Mouse (Mus musculus) urinary bladder, postnatal 4 days (tissue): ENCODE results near the gene Tspan18.

Experiments
- DNase-seq, 2 experiments: peaks; one replicate each; pipeline ENCODE4 v3.0.0; 2021 to 2022; ENCODE audit warnings: low spot score in 2 of 2

Tspan18 gene

DNA sequence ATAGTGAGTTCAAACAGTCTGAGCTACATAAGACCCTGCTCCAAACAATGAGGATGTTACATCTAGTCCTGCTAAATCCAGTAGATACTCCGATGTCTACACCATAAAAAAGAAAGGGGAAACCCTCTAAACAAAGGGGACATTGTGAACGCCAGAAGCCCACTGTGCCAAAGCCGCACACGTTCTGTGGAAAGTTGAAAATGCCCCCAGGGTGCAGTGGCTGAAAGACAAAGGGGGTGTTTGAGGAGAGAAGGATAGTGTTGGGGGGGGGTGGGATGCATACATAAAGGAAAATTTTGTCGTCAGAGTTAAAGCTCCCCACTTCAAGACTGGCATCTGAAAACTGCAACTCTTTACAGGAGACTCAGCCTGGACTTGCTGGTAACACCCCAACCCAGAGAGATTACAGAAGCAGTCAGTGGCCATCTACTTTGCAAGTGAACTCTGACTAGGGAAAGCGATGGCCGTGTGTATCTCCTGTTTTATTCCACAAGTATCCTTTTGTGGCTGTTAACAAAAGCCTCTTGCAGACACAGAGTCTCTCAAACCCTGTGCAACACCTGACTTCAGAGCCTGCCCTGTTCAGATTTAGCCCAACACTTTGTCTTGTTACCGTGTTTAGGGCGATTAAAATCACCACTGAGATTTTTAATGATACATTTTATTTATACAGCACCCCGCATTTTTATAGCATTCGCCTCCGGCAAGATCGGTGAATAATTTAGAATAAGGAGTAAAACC is 42.9 kb downstream of the Tspan18 start:
- no peak for DNase-seq

DNA sequence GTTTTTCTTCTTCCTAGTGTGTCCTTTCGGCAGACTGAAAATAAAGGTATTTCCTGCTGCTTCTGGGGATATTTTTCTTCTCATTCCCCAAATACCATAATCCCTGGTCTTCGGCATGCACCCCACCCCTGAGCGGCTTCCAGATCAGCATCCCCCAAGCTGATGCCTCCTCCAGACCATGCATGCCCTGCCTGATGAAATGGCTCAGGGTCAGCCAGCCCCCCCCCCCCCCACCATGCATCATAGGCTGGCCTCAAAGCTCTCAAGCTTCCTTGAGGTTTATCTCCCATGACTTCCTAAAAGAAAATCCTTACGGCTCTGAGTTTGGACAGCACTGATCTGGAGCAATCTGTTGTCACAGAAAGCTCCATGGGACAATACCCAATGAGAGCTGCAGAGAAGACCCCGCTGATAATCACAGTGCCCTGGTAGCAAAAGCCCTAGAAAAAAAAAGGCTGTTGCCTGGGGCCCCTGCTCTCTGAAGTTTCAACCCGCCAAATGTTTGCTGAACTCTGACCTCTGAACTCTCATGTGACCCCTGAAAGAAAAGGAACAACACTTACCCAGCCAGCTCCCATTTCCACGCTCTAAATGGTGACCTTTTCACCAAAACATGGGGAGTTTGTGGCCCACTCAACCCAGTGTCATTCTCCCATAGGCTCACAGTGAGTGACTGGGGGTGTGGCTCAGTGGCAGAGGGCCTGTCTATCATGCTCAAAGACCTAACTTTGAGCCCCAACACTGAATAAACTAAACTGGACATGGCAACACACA is 43.8 kb downstream of the Tspan18 start:
- DNase-seq, result no peak

DNA sequence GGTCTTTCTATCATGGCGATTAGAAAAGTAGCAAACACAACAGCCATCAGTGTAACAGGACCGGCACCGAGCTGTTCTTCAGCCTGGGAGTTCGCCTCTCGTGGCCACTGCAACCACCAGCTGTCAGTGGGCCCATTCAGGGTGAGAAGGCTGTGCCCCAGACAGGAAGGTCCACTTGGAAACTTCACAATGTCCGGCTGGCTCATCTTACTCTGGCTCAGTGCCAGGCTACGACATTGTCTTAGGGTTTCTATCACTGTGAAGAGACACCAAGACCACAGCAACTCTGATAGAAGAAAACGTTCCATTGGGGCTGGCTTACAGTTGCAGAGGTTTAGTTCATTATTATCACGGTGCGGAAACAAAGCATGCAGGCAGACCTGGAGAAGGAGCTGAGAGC is 45.1 kb downstream of the Tspan18 start:
- no peak for DNase-seq

DNA sequence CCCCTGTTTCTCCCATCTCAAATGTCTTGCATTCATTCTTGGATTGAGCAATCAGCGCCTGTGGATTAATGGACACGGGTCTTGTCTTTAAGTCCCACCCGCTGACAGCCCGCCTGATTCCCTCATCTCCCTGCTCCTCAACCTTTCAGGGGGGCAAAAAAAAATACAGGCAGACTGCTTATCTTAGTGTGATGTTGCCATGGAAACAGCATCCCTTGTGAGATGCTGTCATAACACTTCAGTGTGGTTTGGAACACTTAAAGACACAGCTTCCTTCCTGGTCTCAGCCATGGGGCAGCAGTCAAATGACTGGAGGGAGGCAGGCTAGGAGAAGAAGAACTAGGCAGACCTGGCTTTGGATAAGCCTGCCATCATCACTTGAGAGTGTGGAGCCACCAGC is 47.0 kb downstream of the Tspan18 start:
- DNase-seq, result no peak

DNA sequence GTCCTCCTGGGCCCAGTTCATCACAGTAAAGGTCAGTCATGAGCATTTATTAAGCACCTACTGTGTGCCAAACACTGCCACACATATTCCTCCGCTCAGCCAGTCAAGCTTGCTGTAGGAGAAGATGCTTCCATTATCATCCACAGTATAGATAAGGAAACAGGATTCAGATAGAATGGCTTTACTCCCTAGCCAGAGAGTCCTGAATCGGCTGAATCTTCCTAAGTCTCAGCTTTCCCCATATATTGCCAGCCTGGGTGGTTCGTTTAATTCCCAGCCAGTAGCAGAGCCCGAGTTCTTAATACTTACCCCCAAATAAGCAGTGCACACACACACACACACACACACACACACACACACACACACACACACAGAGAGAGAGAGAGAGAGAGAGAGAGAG is 47.6 kb downstream of the Tspan18 start:
- DNase-seq, result no peak

DNA sequence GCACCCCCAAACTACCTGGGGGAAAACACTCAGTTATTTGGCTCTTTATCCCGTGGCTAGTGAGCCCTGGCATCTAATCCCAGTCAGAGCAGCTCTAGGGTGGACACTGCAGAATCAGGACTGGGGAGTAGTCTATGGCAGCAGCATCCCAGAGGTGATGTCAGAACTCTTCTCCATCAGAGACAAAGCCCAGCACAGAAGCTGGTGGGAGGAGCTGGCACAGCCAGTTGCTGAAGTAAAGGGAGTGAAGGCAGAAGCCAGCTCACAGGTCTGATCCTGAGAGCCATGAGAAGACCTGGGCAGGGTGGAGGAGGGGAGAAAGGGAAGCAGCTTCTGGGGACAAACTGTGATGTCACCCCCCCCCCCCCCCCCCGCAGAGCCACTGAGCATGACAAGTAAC is 48.0 kb downstream of the Tspan18 start:
- DNase-seq, result no peak

DNA sequence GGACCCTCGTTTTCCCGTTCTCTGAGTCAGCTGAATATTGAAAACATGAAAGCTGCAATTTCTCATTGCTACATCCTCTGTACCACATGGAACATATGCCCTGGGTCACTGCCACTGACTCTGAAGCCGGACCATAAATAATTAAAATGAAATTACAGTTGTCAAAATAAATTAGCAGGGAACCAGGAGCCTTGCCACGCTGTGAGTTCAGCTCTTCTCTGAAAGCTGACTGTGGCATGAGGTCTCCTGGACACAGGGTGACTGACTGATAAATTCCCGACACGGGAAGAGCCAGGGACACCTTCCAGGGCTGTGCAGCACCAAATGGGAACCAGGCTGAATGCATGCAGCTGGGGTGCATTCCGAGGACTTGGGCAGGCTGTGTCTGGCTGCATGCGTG is 48.5 kb downstream of the Tspan18 start:
- no peak for DNase-seq

DNA sequence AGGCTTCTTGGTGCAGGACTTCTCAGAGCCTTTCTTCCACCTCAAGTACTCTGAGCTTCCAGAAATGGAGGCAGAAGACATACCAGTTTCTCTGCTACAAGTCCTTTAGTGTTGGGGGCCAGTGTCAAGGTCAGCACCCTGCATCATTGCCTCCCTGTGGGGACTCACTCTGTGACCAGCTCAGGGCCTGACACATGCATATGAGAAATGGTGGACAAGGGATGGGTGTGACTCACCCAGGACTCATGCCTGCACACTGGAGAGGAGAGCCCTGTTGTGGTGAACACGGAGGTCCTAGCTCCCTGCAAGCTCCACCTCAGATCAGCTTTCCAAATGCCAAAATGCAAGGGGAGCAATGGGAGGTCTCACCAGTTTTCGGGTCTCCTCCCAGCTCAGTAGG is 49.7 kb downstream of the Tspan18 start:
- DNase-seq, result no peak

DNA sequence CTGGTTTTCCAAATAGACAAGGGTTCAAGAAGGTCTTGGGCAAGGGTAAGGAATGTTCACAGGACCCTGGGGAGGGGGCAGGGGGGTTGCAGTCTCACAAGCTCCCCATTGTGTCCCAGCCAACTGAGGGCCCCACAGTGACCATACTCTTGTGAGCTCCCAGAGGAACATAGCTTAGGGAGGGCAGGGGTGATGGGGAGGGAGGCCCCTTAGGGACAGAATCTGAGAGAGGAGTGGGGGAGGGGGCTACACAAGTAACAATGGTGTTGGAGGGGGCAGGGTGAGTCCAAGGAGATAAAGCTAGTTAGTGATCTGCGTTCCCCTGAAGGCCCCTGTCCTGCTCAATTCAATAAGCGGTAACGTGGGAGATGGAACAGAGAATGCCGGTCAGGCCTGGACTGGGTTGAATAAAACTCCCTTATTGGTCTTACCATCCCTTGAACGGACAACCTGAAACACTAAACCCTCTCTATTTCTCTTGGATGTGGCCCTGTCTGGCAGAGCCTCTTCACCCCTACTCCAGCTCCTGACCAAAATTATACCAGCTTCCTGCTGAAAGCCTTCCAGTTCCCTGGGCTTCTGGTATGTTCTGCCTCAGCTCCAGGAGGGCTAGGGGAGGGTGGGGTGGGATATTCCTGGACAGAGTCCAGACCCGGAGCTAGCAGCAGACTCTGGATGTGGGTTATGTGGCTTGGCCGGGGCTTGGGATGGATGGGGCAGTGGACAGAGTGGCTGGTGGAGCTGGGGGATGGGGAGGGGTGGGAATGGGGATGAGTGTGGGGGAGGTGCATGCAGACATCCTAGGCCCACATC is 50.6 kb downstream of the Tspan18 start:
- no peak for DNase-seq

DNA sequence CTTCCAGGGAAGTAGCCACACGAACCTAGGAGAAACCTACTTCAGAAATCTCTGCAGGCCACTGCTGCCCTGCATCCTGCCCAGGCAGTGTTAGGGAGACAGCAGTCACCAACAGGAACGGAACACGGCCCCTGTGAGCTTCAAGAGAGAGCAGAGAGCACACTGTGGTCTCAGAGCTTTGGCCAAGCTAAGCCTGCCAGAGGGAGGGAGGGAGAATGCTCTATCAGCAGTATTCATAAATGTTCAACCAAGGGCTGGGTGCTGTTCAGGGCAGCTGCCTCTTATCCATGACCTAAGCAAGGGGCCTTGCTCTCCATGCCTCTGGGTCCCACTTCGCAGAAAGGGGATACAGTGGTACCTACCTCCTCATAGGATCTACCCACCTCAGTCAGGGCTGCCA is 51.7 kb downstream of the Tspan18 start:
- DNase-seq, result no peak

DNA sequence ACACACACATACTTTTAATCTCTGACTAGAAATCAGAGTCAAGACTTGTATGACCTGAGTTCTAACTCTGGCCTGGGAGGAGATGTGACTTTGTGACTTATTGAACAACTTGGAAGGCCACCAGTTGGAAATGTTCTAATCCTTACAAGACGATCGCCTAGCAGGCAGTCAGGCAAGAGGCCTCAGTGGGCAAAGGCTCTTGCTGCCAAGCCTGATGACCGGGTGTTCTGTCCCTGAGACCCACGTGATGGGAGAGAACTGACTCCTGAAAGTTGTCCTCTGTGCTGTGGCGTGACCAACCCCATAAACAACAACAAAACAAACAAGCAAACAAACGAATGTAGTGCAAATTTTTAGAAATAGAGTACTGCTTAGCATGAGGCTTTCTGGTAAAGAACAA is 52.8 kb downstream of the Tspan18 start:
- no peak for DNase-seq

DNA sequence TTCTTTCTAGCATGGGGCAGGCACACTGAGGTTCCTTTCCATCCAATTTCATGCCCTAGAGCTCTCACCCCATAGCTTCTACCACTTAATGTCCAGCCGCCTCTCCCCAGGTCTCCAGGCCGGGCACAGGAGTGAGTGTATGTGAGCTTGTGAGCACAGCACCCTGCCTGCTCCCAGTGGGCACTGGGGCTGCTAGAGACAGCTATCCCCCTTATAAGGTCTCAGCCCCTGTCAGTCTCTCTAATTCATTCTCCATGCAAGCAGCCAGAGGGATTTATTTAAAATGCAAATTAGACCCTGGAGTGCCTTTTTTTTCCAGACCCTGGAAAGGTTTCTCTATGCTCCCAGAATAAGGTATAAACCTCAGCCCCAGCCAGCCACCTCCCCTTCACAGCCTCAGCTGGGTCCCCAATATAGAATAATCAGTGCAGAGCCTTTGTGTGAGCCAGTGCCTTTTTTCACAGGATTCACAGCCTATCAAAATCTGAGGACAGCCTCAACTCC is 54.1 kb downstream of the Tspan18 start:
- no peak for DNase-seq

DNA sequence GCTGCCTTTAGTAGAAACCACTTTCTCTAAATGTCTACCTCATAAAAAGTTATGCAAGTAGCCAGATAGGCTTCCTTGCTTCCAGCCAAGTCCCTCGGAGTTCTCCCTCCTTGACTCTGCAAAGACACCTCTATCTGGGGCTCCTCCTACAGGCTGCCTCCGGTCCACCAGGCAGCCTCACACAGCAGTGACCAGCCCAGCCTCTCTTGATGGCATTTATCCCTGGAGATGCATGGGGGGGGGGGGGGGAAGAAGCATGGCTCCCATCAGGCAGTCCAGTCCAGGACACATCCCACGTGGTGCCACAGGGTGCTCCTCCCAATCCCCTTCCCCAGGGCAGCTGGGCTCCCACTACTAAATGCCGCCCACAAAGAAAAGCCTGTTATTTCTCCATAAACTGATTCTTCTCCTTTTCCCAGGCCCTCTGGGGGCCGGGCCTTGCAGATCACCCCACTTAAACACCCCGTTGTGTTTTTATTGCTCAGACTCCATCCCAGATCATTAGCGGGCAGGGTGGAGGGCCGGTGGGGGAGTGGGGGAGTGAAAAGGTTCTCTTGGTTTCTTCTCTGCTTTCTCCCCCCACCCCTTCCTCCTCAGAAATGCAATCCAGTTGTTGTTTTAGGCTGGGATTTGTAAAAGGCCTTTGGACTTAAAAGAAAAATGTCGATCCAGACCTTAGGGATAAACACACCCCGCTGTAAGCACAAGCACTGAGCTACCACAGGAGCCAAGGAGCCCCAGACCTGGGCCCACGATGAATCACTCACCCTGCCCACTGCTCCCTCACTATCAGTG is 55.9 kb downstream of the Tspan18 start:
- peak in 1 of 2 experiments; percentile 53 for DNase-seq

DNA sequence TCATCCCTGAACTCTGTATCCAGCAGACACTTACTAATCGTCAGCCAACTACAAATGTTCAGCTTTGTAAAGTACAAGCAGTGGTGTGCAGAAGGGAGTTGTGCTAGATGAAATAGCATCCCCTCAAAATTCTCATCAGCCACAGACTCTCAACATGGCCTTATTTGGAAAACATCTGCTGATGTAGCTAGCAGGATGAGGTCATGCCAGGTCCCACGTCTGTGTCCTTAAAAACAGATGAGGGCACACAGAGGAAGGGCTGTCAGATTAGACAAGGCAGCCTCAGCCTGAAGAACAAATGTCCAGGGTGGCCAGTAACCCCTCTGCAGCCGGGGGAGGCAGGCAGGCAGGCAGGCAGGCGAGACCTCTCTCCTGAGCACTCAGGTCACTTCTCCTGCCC is 56.8 kb downstream of the Tspan18 start:
- no peak for DNase-seq

DNA sequence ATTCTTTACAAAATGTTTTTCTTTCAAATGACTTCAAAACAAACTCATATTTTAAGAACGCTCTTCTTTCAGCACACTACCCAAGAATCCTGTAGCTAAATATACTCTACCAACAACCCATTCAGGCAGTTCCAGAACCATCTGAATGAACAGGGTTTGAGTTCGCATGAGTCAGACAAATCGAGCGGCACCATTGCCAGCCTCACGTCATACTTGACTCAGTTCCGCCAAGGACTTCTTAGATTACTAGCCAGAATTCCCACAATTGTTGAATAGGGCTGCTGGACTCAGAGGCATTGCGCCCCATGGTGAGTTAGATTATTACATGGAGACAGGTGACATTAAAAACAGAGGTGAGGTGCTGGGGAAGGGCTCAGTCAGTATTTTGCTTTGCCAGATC is 58.3 kb downstream of the Tspan18 start:
- no peak for DNase-seq

DNA sequence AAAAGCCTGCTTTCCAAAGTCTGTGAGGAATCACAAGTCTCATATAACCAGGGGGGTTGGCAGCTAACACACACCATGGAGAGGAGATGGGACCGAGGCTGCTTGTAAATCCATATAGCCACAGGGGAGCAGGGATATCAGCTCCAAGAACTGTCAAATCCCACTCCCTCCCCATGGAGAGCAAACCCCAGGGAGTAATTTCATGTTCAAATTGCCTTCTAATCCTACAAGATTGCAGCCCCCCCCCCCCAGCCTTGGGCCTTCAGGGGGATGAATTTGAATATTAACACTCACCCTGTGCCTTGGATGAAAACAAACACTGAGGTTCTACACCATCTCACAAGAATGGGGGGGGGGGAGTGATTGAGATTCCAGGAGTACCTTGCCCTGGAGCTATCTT is 60.4 kb downstream of the Tspan18 start:
- no peak for DNase-seq

DNA sequence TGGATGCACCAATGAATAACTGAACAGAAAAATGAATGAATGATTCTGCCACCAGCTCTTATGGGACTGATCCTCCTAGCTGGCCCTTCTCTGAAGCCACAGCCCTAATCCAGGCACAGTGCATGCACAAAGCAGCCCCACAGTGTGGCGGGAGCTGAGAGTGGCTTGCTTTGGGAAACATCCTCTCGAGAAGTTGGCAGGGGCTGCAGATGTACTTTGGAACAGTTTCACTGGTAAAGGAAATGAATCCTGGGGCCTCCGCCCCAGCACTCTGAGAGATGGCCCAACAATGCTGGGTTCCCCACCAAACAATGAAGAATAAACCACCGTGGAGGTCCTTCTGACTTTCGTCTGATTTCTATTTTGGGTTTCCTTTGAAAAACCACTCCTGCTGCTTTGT is 64.2 kb downstream of the Tspan18 start:
- DNase-seq, result no peak

DNA sequence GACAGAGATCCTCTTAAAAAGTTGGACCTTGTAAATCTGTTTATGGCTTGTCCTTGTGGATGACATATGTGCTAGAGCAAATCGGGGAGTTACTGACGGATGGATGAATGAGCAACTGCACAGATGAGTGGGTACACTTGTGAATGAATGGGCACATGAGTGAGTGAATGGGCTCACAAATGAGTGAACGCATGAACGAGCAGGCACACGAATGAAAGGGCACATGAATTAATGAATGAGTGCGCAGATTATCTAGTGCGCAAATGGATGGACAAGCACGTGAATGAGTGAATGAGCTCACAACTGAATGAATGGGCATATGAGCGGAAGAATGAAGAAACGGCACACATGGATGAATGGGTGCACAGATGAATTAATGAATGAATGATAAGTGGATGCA is 64.7 kb downstream of the Tspan18 start:
- no peak for DNase-seq

DNA sequence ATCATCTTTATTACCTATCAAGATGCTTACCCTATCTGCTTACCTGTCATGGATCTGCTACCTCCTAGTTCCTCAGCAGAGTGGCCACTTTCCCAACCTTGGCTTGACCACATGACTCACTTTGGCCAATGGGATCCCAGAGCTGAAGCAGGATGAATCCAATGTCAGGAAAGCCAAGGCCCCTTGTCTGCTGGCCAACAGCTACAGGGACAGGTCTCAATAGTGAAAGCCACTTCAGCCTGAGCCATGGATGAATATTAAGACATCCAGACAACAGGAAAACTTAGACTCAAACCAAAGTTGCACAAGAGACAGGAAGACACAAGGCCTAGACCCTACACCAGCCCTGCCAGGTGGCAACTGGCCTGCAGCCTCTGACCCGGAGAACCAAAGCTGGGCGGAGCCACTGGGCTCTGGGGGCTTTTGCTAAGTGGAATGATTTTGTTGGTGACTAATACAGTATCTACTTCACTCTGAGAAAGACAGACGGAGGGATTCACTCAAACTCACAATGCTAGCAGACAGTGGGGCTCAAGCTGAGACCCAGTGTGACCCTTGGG is 65.5 kb downstream of the Tspan18 start:
- DNase-seq, result no peak

DNA sequence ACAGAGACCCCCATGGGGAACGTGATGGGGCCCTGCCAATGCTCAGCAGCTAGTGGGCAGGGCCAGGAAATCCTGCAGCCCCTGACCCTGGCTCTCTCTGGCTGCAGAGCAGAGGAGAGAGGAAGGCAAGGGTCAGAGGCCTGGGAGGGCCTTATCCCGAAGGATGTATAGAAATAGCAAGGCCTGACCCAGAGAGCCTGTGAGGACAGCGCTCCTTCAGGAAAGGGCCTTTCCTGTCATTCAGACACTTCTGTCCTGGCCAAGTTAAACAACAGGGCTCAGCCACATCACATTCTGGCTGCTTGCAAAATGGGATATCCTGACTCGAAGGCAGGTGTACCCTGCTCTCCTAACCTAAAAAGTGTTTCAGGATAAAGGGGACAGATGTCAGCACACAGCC is 66.5 kb downstream of the Tspan18 start:
- DNase-seq, result no peak

DNA sequence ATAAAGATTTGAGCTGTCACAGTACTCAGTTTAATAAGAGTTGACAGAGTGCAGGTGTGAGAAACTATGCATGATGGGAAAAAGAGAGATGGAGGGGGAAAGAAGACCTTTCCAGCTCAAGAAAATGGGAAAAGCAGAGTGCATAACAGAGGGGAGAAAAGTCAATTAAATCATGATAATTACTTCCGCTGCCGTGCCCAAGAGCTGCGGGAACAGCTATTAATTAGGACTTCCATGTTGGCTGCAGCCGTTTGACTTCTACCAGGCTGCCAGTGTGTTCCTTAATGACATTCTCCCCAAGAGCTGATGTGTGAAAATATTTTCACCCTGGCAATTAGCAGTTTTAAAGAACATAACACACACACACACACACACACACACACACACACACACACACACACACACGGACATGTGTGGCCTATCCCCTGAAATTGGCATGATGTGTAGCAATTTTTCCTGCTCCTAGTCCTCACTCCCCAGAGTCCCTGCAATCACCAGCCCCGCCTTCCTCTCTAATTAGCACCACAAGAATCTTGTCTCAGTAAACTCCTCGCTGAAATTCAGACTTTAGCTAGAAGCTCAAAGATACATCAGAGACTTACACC is 67.6 kb downstream of the Tspan18 start:
- DNase-seq, result no peak
